Mouse (Mus musculus) ES-E14 (cell line): Measurements from ENCODE around the gene Gfi1.

Source experiments
- CHD2 ChIP-seq: IDR thresholded peaks from 2 replicates; pipeline ENCODE4 v1.6.1; 2014; ENCODE audit warnings: mild to moderate bottlenecking, low read depth, low read length, inconsistent platforms
- HCFC1 ChIP-seq: IDR thresholded peaks from 2 replicates; pipeline ENCODE4 v1.6.1; 2012; ENCODE audit warnings: low read length, inconsistent platforms, borderline replicate concordance; ENCODE audit not compliant: insufficient read depth
- MAFK ChIP-seq: IDR thresholded peaks from 2 replicates; pipeline ENCODE4 v1.6.1; 2014; ENCODE audit warnings: mild to moderate bottlenecking, low read depth, low read length, inconsistent platforms; ENCODE audit not compliant: insufficient read depth
- ZC3H11A ChIP-seq: IDR thresholded peaks from 2 replicates; pipeline ENCODE4 v1.6.1; 2012; ENCODE audit warnings: low read depth, mild to moderate bottlenecking, inconsistent platforms, low read length, borderline replicate concordance
- ZNF384 ChIP-seq: IDR thresholded peaks from 2 replicates; pipeline ENCODE4 v1.6.1; 2012; ENCODE audit warnings: low read depth, low read length, inconsistent platforms

DNA sequence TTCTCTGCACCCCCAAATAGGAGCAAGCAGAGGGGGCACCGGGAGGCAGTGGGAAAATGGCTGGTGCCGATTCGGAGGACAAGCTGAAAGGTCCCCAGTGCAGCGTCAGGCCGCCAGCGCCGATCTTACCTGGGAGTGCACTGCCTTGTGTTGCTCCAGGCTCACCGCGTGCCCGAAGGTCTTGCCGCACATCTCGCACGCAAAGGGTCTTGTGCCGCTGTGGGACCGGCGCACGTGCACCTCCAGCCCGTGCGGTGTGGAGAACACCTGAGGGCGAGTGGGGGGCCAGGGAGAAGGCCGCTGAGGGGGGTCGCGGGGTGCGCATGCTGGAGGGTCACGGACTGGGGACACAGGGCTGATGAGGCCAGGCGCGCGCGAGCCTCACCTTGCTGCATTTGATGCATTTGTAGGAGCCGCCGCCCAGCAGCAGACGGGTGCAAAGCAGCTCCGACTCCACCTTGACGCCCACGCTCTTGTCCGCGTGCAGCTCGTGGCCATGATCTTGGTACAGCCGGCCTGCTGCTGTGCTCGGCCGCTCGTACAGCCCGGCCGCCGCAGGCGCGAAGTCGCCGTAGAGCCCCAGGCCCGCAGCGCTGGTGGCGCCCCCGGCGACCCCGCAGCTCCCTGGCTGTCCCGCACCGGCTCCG, 4.7 kb downstream of the Gfi1 start:
- TF ChIP-seq ZNF384 (no peak), HCFC1 (no peak), CHD2 (no peak), MAFK (no peak), ZC3H11A (no peak)
